Mouse (Mus musculus) bone marrow macrophage, adult 2 months (primary cell): ENCODE results near the gene Tenm4.

Source experiments
- CTCF ChIP-seq: IDR thresholded peaks from 2 replicates; pipeline ENCODE4 v1.5.1; 2012; ENCODE audit warnings: low read depth, mild to moderate bottlenecking, low read length, moderate library complexity
- POLR2A ChIP-seq: IDR thresholded peaks from 2 replicates; pipeline ENCODE4 v1.6.1; 2012; ENCODE audit warnings: mild to moderate bottlenecking, low read depth, low read length, borderline replicate concordance

GRCm38 (mm10) chr7:96457891-96458290 lies 286.8 kb downstream of the Tenm4 start:
- TF ChIP-seq POLR2A (no peak), CTCF (no peak)
